Mouse (Mus musculus) ES-Bruce4 (cell line): Measurements from ENCODE around the gene Rab3ip.

ENCODE experiments used
- CTCF ChIP-seq: IDR thresholded peaks from one replicate; pipeline ENCODE4 v1.8.1; 2011; ENCODE audit warnings: low read depth, low read length
- POLR2A ChIP-seq: IDR thresholded peaks from one replicate; pipeline ENCODE4 v1.8.1; 2011; ENCODE audit warnings: low read length; ENCODE audit not compliant: insufficient read depth

- TF ChIP-seq CTCF (no peak), POLR2A (no peak)
Measured at GRCm38 (mm10) chr10:116966065-116966464, 15.5 kb upstream of the Rab3ip start.
